Mouse (Mus musculus) hindbrain, embryonic 10.5 days (tissue): ENCODE measurements around the gene Nkx3-2. TPM values are rescaled to one million over a fixed set of nuclear protein-coding genes. Genes with fewer than 3 reads are reported as not detected.

ENCODE experiments used
- DNase-seq: peaks from one replicate; pipeline ENCODE4 v3.0.0-alpha.2; 2017; ENCODE audit warnings: low spot score
- H3K27ac ChIP-seq: fragments of 300-500 bp; sonication (generic); 2 replicates; pipeline ENCODE4 v1.5.1; 2016; ENCODE audit warnings: mild to moderate bottlenecking, moderate library complexity
- H3K27me3 ChIP-seq: fragments of 300-500 bp; sonication (generic); 2 replicates; pipeline ENCODE4 v1.6.1; 2016; ENCODE audit warnings: mild to moderate bottlenecking; ENCODE audit not compliant: poor library complexity, insufficient read depth, severe bottlenecking
- H3K36me3 ChIP-seq: fragments of 300-500 bp; sonication (generic); 2 replicates; pipeline ENCODE4 v1.6.1; 2016; ENCODE audit warnings: mild to moderate bottlenecking, moderate library complexity
- H3K4me1 ChIP-seq: fragments of 300-500 bp; sonication (generic); replicated peaks from 2 replicates; pipeline ENCODE4 v1.6.1; 2016; ENCODE audit warnings: mild to moderate bottlenecking
- H3K4me3 ChIP-seq: fragments of 300-500 bp; sonication (generic); 2 replicates; pipeline ENCODE4 v1.5.1; 2016; ENCODE audit warnings: mild to moderate bottlenecking, moderate library complexity
- H3K9me3 ChIP-seq: fragments of 300-500 bp; sonication (generic); 2 replicates; pipeline ENCODE4 v1.6.1; 2016; ENCODE audit warnings: mild to moderate bottlenecking, moderate library complexity
- WGBS: fragments of 180-500 bp; shearing (Covaris S2); methylation state at CpG from one replicate; pipeline ENCODE4 v1.1.7; 2016; 5-methylcytosine and 5-hydroxymethylcytosine counted together
- polyA plus RNA-seq: library from polyadenylated mRNA; unstranded; fragments of >200 nt; fragmentation: Nextera tagmentation; extraction: Ambion mirVana; gene quantifications from 2 replicates; pipeline ENCODE4 v1.2.1, GENCODE M21; 2016

The Nkx3-2 gene
- 0.27 and 0.46 TPM in 2 replicates for polyA plus RNA-seq

GRCm38 (mm10) chr5:41763731-41764721, at the start of gene Nkx3-2:
TSS of gene Nkx3-2 (minus strand) at chr5:41764501.
- H3K4me3 ChIP-seq = peak within 1 kb of the TSS; percentile 58
- no peaks in the 10 kb centered on the region for H3K36me3 ChIP-seq
- no peaks in the 10 kb centered on the region for H3K9me3 ChIP-seq
- H3K4me1 ChIP-seq = peaks cover 48% of the 10 kb centered on the region
- WGBS = under 1% methylated on average over 78 of the region's 79 CpGs
- peak; percentile 84 for DNase-seq
- peaks cover 93% of the 10 kb centered on the region for H3K27me3 ChIP-seq
- 0 out of 2 replicates have a peak within 1 kb of the TSS, but pooled peaks have one; percentile 16 for H3K27ac ChIP-seq

- 90% methylated on average over 6 of the region's 6 CpGs for WGBS
- no peak for DNase-seq
- H3K27me3 ChIP-seq = no peaks in the 10 kb centered on the region
- H3K4me3 ChIP-seq = no peak overlapping the region
- H3K27ac ChIP-seq = no peak overlapping the region
- H3K4me1 ChIP-seq = no peaks in the 10 kb centered on the region
- H3K9me3 ChIP-seq = no peaks in the 10 kb centered on the region
- peaks cover 86% of the 10 kb centered on the region for H3K36me3 ChIP-seq
Measured at GRCm38 (mm10) chr5:41812516-41812915, 48.2 kb upstream of the Nkx3-2 start.

GRCm38 (mm10) chr5:41811279-41811678, 47.0 kb upstream of the Nkx3-2 start:
- Histone ChIP-seq H3K4me1 (no peaks in the 10 kb centered on the region), H3K36me3 (peaks cover 84% of the 10 kb centered on the region), H3K9me3 (no peaks in the 10 kb centered on the region), H3K27me3 (no peaks in the 10 kb centered on the region), H3K4me3 (no peak overlapping the region), H3K27ac (no peak overlapping the region)
- WGBS = 86% methylated on average over 3 of the region's 3 CpGs
- DNase-seq = no peak

- 92% methylated on average over 2 of the region's 2 CpGs for WGBS
Measured at GRCm38 (mm10) chr5:41807383-41807782, 43.1 kb upstream of the Nkx3-2 start.

GRCm38 (mm10) chr5:41806176-41806575, 41.9 kb upstream of the Nkx3-2 start:
- 93% methylated on average over 5 of the region's 5 CpGs for WGBS
- no peak for DNase-seq
- H3K27me3 ChIP-seq = no peaks in the 10 kb centered on the region
- no peak overlapping the region for H3K4me3 ChIP-seq
- H3K9me3 ChIP-seq = no peaks in the 10 kb centered on the region
- H3K36me3 ChIP-seq = peaks cover 83% of the 10 kb centered on the region
- no peak overlapping the region for H3K27ac ChIP-seq
- H3K4me1 ChIP-seq = no peaks in the 10 kb centered on the region

More at GRCm38 (mm10) chr5:41807383-41807782, 43.1 kb upstream of the Nkx3-2 start:
- no peaks in the 10 kb centered on the region for H3K27me3 ChIP-seq
- H3K4me1 ChIP-seq = no peaks in the 10 kb centered on the region
- H3K36me3 ChIP-seq = peaks cover 86% of the 10 kb centered on the region
- no peak overlapping the region for H3K27ac ChIP-seq
- no peaks in the 10 kb centered on the region for H3K9me3 ChIP-seq
- DNase-seq = no peak
- no peak overlapping the region for H3K4me3 ChIP-seq

GRCm38 (mm10) chr5:41805085-41805484, 40.8 kb upstream of the Nkx3-2 start:
- Histone ChIP-seq H3K27me3 (no peaks in the 10 kb centered on the region), H3K4me3 (no peak overlapping the region), H3K4me1 (no peaks in the 10 kb centered on the region), H3K9me3 (no peaks in the 10 kb centered on the region), H3K27ac (no peak overlapping the region), H3K36me3 (peaks cover 82% of the 10 kb centered on the region)
- no peak for DNase-seq
- 92% methylated on average over 2 of the region's 2 CpGs for WGBS

- no peak for DNase-seq
- no peaks in the 10 kb centered on the region for H3K4me1 ChIP-seq
- no peak overlapping the region for H3K27ac ChIP-seq
- no peaks in the 10 kb centered on the region for H3K9me3 ChIP-seq
- H3K36me3 ChIP-seq = peaks cover 82% of the 10 kb centered on the region
- H3K4me3 ChIP-seq = no peak overlapping the region
- WGBS = 92% methylated on average over 2 of the region's 2 CpGs
- no peaks in the 10 kb centered on the region for H3K27me3 ChIP-seq
Measured at GRCm38 (mm10) chr5:41804643-41805042, 40.3 kb upstream of the Nkx3-2 start.

- H3K27me3 ChIP-seq = no peaks in the 10 kb centered on the region
- H3K4me1 ChIP-seq = no peaks in the 10 kb centered on the region
- DNase-seq = no peak
- H3K27ac ChIP-seq = no peak overlapping the region
- H3K36me3 ChIP-seq = peaks cover 77% of the 10 kb centered on the region
- no peaks in the 10 kb centered on the region for H3K9me3 ChIP-seq
- WGBS = 92% methylated on average over 2 of the region's 2 CpGs
- no peak overlapping the region for H3K4me3 ChIP-seq
Measured at GRCm38 (mm10) chr5:41801622-41802021, 37.3 kb upstream of the Nkx3-2 start.

GRCm38 (mm10) chr5:41794434-41794833, 30.1 kb upstream of the Nkx3-2 start:
- peaks cover 87% of the 10 kb centered on the region for H3K36me3 ChIP-seq
- H3K4me3 ChIP-seq = no peak overlapping the region
- H3K27me3 ChIP-seq = no peaks in the 10 kb centered on the region
- H3K27ac ChIP-seq = no peak overlapping the region
- DNase-seq = no peak
- H3K4me1 ChIP-seq = no peaks in the 10 kb centered on the region
- no peaks in the 10 kb centered on the region for H3K9me3 ChIP-seq

- WGBS = 91% methylated on average over 2 of the region's 2 CpGs
Measured at GRCm38 (mm10) chr5:41790517-41790916, 26.2 kb upstream of the Nkx3-2 start.

GRCm38 (mm10) chr5:41788877-41789276, 24.6 kb upstream of the Nkx3-2 start:
- 82% methylated on average over 6 of the region's 6 CpGs for WGBS
- peaks cover 94% of the 10 kb centered on the region for H3K36me3 ChIP-seq

More at GRCm38 (mm10) chr5:41790517-41790916, 26.2 kb upstream of the Nkx3-2 start:
- H3K27me3 ChIP-seq = no peaks in the 10 kb centered on the region
- DNase-seq = no peak
- no peaks in the 10 kb centered on the region for H3K9me3 ChIP-seq
- H3K4me3 ChIP-seq = no peak overlapping the region
- no peaks in the 10 kb centered on the region for H3K4me1 ChIP-seq
- no peak overlapping the region for H3K27ac ChIP-seq
- peaks cover 97% of the 10 kb centered on the region for H3K36me3 ChIP-seq

GRCm38 (mm10) chr5:41781890-41782289, 17.6 kb upstream of the Nkx3-2 start:
- Histone ChIP-seq H3K9me3 (no peaks in the 10 kb centered on the region), H3K4me3 (no peak overlapping the region), H3K36me3 (peaks cover 29% of the 10 kb centered on the region), H3K27ac (no peak overlapping the region), H3K4me1 (no peaks in the 10 kb centered on the region), H3K27me3 (no peaks in the 10 kb centered on the region)
- WGBS = 85% methylated on average over 5 of the region's 5 CpGs
- DNase-seq = no peak

More at GRCm38 (mm10) chr5:41788877-41789276, 24.6 kb upstream of the Nkx3-2 start:
- Histone ChIP-seq H3K4me1 (no peaks in the 10 kb centered on the region), H3K9me3 (no peaks in the 10 kb centered on the region), H3K4me3 (no peak overlapping the region), H3K27ac (no peak overlapping the region), H3K27me3 (no peaks in the 10 kb centered on the region)
- DNase-seq = no peak

GRCm38 (mm10) chr5:41780026-41780425, 15.7 kb upstream of the Nkx3-2 start:
- H3K36me3 ChIP-seq = peaks cover 10% of the 10 kb centered on the region
- H3K27me3 ChIP-seq = no peaks in the 10 kb centered on the region
- no peak overlapping the region for H3K4me3 ChIP-seq
- H3K27ac ChIP-seq = no peak overlapping the region
- H3K9me3 ChIP-seq = no peaks in the 10 kb centered on the region
- no peak for DNase-seq
- H3K4me1 ChIP-seq = no peaks in the 10 kb centered on the region
- 76% methylated on average over 3 of the region's 3 CpGs for WGBS
